Mouse (Mus musculus) adrenal gland, adult 8-10 months (tissue): ENCODE data around the gene Eno3. TPM values are rescaled to one million over a fixed set of nuclear protein-coding genes. Genes with fewer than 3 reads are reported as not detected.

Source experiments
- DNase-seq: peaks from one replicate; pipeline ENCODE4 v3.0.0; 2022
- total RNA-seq, 4 experiments: library from RNA; stranded (reverse); gene quantifications; 2 replicates each; pipeline ENCODE4 v1.2.4; 2022

Gene Eno3
- total RNA-seq, 4 experiments from 2014 or later = 39.4 to 66.5 (median 54.7) TPM

GRCm38 (mm10) chr11:70657991-70658390, 989 bp downstream of the Eno3 start:
- DNase-seq = no peak

DNA sequence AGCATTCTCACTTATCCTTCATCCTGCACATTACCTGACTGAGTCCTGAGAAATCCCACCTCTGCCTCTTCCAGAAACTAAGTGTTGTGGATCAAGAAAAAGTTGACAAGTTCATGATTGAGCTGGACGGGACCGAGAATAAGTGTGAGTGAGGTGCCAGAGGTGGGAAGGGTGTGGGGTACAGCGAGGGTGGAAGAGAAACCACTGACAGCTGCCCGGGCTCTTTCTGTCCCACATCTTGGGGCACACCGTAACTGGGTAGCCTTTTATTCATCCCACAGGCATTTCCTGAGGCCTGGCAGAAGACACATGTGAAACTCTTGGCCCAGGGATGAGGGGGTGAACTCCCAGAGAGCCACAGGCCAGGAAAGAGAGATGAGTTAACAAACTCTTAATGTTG, 1.5 kb downstream of the Eno3 start:
- no peak for DNase-seq

DNA sequence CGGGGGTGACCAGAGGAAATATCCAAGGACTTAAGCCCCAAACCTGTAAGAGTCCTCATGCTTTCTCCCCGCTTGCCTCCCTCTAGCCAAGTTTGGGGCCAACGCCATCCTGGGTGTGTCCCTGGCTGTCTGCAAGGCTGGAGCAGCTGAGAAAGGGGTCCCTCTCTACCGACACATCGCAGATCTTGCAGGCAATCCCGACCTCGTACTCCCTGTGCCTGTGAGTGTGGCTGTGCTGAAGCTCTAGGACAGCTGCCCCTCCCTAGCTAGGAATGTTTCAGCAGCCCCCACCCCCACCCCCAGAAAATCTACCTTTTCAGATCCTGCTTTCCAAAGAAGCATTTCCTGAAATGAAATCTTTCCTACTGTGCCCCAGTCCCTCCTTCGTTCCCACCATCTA, 1.9 kb downstream of the Eno3 start:
- no peak for DNase-seq

GRCm38 (mm10) chr11:70660571-70660970, 3.6 kb downstream of the Eno3 start:
- DNase-seq = no peak

DNA sequence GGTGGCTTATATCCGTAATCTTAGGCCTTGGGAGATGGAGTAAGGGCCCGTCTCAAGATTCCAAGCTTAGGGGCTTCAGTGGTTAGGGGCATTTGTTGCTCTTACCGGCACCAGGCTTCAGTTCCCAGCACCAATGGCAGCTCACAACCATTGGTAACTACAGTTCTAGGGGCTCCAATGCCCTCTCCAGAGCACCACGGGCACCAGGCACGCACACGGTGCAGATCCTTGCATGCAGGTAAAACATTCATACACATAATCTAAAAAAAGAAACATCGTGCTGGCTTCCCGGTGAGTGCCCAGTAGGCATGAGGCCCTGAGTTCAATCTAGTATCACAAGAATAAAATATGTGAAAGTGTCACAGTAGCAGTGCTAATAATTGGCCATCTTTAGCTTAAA, 6.1 kb downstream of the Eno3 start:
- no peak for DNase-seq

DNA sequence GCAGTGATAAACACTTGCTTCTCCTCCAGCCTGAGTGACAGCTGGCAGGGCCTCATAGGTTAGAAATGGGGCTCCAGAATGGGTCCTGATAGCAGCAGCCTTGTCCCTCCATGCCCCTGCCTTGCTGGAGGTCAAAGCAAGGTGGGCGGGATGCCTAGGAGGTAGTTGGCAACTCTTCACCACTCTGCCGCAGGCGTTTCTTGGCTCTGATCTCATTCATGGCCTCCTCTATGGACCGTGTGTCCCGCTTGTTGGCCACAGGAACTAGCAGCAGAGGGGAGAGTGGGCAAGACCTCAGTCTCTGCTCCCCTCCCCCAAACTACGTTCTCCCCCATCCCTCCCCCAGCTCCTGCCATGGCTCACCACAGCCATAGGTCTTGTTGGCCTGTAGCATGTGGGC, 7.0 kb downstream of the Eno3 start:
- DNase-seq = no peak

DNA sequence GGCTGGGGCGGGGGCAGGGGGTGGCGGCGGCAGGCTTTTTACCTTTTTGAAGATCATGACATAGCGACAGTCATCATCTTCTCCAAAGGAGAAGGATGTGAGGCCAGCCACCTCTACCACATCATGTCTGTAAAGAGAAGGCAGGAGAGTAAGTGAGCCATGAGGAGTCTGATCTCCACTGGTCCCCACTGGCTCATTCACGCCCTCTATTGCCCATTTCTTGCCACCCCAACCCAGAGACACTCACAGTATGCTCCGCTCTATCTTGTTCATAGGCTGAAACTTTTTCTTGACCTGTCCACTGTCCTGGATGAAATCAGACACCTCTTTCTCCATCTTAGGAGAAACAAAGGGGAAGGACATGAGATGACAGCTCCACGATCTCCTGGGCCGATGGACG, 7.7 kb downstream of the Eno3 start:
- no peak for DNase-seq

GRCm38 (mm10) chr11:70666687-70667086, 9.7 kb downstream of the Eno3 start:
- DNase-seq = no peak

DNA sequence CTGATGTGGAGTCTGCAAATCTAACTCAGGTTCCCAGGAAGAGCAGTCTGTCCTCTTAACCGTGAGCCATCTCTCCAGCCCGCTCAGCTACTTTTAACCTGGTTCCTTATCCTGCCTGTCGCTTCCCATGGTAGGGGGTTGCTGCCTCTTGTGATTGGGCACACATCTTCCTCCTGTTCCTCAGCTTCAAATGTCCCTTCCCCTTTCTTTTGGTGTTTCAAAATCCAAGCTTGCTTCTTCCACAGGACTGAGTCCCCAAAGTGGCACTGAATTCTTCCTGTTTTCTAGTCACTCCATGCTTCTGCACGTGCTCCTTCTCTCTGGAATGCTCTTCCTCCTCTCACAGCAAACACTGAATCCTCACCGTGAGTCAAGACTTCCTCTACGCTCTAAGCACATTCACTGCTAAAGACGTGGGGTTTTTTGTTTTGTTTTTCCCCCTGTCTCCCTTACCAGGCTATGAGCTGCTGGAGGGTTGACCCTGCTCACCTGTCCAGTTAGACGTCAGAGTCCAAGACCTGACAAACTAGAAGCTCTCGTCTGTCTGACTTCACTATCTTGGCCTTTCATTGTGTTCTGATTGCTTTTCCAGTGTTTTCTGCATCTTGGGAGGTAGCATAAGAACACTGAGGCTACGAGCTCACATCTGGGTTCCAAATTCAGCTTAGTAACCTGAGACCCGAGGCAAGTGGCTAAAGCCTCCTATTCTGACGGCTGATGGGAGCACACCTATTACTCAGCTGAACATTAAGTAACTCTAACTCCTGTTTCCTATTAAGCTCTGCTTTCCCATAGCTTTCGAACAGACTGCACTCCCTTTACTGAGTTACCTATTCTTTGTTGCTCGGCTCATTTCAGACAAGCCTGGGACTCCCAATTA, 10.5 kb downstream of the Eno3 start:
- no peak for DNase-seq

DNA sequence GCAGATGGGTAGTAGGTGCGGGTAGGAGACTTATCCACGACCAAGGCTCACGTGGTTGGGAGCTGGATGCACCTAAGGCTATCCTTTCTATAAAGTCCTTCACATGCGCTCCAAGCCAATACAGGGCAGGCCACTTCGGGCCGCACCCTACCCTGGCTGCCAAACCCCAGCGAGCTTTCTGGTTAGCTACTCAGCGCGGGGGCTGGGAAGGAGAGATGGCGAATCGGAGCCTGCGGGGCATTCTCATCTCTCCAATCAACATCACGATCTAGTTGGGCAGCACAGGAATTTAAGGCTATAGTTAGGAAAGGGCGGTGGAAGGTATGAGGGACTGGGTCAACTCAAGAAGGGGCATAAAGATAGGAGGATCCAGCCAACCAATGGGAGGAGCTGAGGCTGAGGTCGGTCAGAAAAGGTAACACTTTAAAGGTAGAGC, 11.4 kb downstream of the Eno3 start:
- DNase-seq = no peak

GRCm38 (mm10) chr11:70668771-70669505, 11.9 kb downstream of the Eno3 start, which contains the start of gene Spag7:
TSS of gene Spag7 (minus strand) at chr11:70669416.
- DNase-seq = peak; percentile 99

- DNase-seq = peak; percentile 79
Observed at GRCm38 (mm10) chr11:70669582-70670345, 12.8 kb downstream of the Eno3 start.

- no peak for DNase-seq
Observed at GRCm38 (mm10) chr11:70670483-70670882, 13.5 kb downstream of the Eno3 start.

GRCm38 (mm10) chr11:70671333-70672047, 14.5 kb downstream of the Eno3 start:
- DNase-seq = no peak

DNA sequence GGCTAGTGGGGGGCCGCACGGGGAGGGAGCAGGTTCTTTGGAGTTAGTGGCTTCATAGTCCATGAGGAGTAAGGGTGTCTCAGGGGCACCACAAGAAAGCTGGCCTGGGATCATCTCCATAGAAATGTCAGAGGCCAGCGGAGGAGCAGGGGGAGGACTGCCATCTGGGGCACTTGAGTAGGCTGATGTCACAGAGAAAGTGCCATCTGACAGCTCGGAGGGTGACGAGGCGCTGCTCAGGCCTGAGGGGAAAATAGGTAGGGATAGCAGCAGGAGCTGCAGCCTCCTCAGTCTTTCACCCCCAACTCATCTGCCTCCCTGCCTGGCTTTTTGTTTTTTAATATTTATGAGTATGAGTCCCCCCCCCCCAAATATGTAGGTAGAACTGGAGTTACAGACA, 17.0 kb downstream of the Eno3 start:
- no peak for DNase-seq

- DNase-seq = no peak
Observed at GRCm38 (mm10) chr11:70674501-70674900, 17.5 kb downstream of the Eno3 start.

GRCm38 (mm10) chr11:70678092-70678491, 21.1 kb downstream of the Eno3 start:
- no peak for DNase-seq

DNA sequence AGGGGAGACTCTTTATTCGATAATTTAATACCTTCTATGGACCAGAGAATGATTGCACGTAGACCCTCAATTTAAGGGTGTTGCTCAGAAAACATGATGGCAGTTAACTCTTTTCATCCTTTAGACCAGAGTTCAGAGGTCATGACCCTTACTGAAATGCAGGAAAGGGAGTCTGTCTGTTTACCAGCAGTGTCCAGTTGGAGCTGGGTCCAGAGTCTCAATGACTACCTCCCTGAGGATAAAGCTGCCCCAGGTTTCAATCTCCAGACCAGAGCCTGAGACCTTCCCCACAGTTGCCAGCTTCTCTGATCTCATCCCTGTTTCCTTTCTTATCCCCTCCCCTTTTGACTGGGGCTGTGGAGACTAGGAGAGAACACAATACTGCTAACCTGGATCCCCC, 21.6 kb downstream of the Eno3 start:
- DNase-seq = no peak

DNA sequence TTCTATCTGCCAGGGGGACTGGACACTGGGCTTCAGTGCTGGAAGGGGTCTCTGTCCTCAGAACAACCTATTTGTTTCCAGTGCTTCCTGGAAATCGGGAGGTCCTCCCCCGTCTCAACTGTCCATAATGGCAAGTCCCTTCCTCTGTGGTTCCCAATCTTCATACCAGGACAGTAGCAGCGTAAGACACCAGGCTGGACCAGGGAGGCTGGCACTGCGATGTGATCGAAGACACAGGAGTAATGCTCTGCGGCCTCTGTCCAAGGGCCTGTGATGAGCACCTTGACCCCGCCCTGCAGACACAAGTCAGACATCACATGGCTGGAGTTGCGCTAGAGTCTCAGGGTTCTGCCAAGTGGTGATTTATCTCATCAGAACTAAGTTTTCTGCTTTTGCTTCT, 22.4 kb downstream of the Eno3 start:
- DNase-seq = no peak

- DNase-seq = no peak
Observed at GRCm38 (mm10) chr11:70679894-70680293, 22.9 kb downstream of the Eno3 start.

DNA sequence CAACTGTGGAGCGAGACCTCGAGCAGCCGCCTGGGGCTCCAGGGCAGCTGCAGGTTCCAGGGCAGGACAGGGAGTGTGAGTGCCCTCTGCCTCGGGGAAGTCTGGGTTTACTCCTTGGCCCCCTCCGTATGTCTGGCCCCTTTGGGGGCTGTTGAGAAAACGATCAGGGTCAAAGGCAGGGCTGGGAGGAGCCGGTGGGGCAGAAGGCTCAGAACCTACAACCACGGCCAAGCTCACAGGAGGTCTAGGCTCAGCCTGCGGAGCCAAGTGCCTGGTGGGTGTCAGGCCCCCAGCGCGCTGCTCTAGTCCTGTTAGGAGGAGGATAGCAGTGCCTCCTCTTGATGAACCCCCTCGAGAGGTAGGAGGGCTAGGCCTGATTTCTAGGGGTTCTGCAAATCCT, 24.2 kb downstream of the Eno3 start:
- no peak for DNase-seq

- DNase-seq = no peak
Observed at GRCm38 (mm10) chr11:70681897-70682581, 25.0 kb downstream of the Eno3 start.
